Mouse (Mus musculus) embryonic facial prominence, embryonic 15.5 days (tissue): ENCODE results near the gene Gm49355. TPM values are rescaled to one million over a fixed set of nuclear protein-coding genes. Genes with fewer than 3 reads are reported as not detected.
"Not testable (repeated sequence)": the region's sequence is repeated elsewhere in the genome, so short reads cannot be mapped to it uniquely, and the experiment has no call there.

ENCODE experiments used
- ATAC-seq: fragments of 200-750 bp; cut with Nextera tagmentation; 2 replicates; pipeline ENCODE4 v1.8.0; 2017; ENCODE audit warnings: low read depth, moderate TSS enrichment; ENCODE audit not compliant: insufficient number of reproducible peaks, low FRiP score, low TSS enrichment
- H3K27ac ChIP-seq: fragments of 300-500 bp; sonication (generic); replicated peaks from 2 replicates; pipeline ENCODE4 v1.5.1; 2015; ENCODE audit warnings: mild to moderate bottlenecking, inconsistent platforms
- H3K27me3 ChIP-seq: fragments of 300-500 bp; sonication (generic); 2 replicates; pipeline ENCODE4 v1.6.1; 2015; ENCODE audit warnings: inconsistent platforms
- H3K36me3 ChIP-seq: fragments of 300-500 bp; sonication (generic); 2 replicates; pipeline ENCODE4 v1.6.1; 2015; ENCODE audit warnings: mild to moderate bottlenecking, inconsistent platforms
- H3K4me1 ChIP-seq: fragments of 300-500 bp; sonication (generic); 2 replicates; pipeline ENCODE4 v1.6.1; 2015; ENCODE audit warnings: inconsistent platforms
- H3K4me2 ChIP-seq: fragments of 300-500 bp; sonication (generic); replicated peaks from 2 replicates; pipeline ENCODE4 v1.6.1; 2015; ENCODE audit warnings: mild to moderate bottlenecking, inconsistent platforms
- H3K4me3 ChIP-seq: fragments of 300-500 bp; sonication (generic); replicated peaks from 2 replicates; pipeline ENCODE4 v1.5.1; 2015; ENCODE audit warnings: mild to moderate bottlenecking, inconsistent platforms
- H3K9ac ChIP-seq: fragments of 300-500 bp; sonication (generic); 2 replicates; pipeline ENCODE4 v1.6.1; 2015; ENCODE audit warnings: inconsistent platforms
- H3K9me3 ChIP-seq: fragments of 300-500 bp; sonication (generic); replicated peaks from 2 replicates; pipeline ENCODE4 v1.6.1; 2016; ENCODE audit warnings: inconsistent platforms
- WGBS: fragments of 180-500 bp; shearing (Covaris S2); methylation state at CpG from one replicate; pipeline ENCODE4 v1.1.7; 2015; 5-methylcytosine and 5-hydroxymethylcytosine counted together
- polyA plus RNA-seq: library from polyadenylated mRNA; unstranded; fragments of >200 nt; fragmentation: Nextera tagmentation; extraction: Ambion mirVana; gene quantifications from 2 replicates; pipeline ENCODE4 v1.2.1, GENCODE M21; 2015

The Gm49355 gene
- 0.26 and 0.35 TPM in 2 replicates for polyA plus RNA-seq

DNA sequence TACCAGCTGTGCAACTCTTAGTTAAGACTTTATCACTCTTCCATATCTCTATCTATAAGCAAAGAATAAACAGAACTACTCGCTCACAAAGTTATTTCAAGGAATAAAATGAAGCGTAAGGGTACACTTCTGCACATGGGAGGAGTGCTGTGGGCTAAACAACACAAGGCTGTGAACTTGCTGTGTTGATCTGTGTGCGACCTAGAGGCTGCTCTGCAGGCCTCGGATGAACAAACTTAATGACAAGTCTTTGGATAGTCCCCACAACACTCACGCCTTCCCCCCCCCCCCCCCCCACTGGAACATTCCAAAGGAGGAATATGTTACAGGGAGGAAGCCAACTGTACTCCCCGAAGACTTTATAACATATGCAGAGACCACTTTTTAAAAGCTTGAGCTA is at the start of gene Gm49355:
Gm49355 (plus strand) TSS at position 336 of the 400 bp plus-strand sequence.
- H3K9me3 ChIP-seq: no peaks in the 10 kb centered on the region
- H3K9ac ChIP-seq: peak within 1 kb of the TSS; percentile 73
- peak within 1 kb of the TSS; percentile 91 for H3K27ac ChIP-seq
- 0 out of 2 replicates have a peak, but pooled peaks have one; percentile 3 for ATAC-seq
- WGBS: 80% methylated on average over 6 of the region's 6 CpGs
- H3K36me3 ChIP-seq: 0 out of 2 replicates have a peak, but pooled peaks cover 3% of the 10 kb centered on the region
- H3K4me1 ChIP-seq: no peaks in the 10 kb centered on the region
- peak within 1 kb of the TSS; percentile 65 for H3K4me2 ChIP-seq
- H3K27me3 ChIP-seq: no peaks in the 10 kb centered on the region
- peak within 1 kb of the TSS; percentile 69 for H3K4me3 ChIP-seq

DNA sequence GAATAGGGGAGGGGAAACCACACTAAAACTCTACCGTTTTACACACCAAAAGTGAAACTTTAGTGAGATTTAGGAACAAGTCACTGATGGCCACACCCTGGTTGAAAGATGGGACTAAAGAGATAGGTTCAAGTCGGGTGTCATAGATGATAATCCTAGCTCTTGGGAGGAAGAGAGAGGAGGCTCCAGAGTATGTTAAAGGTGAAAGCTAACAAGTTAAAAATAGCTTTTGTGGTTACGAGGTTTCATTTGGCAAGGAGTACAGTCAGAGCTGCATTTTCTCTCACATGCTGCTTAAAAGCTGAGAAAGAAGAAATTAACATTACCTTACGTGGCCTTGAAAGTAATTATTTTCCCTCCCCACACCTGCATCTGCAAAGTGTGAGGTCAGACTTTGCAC is 40.0 kb upstream of the Gm49355 start:
- Histone ChIP-seq H3K27ac (no peak overlapping the region), H3K4me3 (no peak overlapping the region), H3K9me3 (no peaks in the 10 kb centered on the region), H3K4me1 (no peaks in the 10 kb centered on the region), H3K9ac (no peak overlapping the region), H3K27me3 (no peaks in the 10 kb centered on the region), H3K36me3 (no peaks in the 10 kb centered on the region), H3K4me2 (no peak overlapping the region)
- ATAC-seq: no peak
- 74% methylated on average over 4 of the region's 4 CpGs for WGBS

DNA sequence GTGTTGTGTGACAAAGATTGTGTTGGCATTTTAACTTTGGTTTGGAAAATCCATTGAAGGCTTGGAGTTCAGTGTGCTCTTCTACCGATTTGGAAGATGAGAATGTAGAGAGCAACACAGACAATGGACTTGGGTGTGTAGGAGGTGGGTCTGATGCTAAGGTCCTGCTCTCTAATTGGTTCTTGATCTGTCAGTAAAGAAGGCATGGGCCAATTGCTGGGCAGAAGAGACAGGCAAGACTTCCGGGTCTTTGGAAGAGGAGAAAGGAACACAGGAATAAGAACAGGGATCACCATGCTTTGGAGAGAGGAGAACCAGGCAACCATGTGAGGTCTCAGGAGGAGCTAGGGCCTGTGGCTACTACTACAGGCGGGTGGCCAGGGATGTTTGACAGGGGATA is 7.7 kb upstream of the Gm49355 start:
- Histone ChIP-seq H3K9ac (no peak overlapping the region), H3K27ac (no peak overlapping the region), H3K4me2 (no peak overlapping the region), H3K27me3 (no peaks in the 10 kb centered on the region), H3K36me3 (no peaks in the 10 kb centered on the region), H3K9me3 (no peaks in the 10 kb centered on the region), H3K4me1 (no peaks in the 10 kb centered on the region), H3K4me3 (no peak overlapping the region)
- 65% methylated on average over 3 of the region's 3 CpGs for WGBS
- ATAC-seq: no peak

DNA sequence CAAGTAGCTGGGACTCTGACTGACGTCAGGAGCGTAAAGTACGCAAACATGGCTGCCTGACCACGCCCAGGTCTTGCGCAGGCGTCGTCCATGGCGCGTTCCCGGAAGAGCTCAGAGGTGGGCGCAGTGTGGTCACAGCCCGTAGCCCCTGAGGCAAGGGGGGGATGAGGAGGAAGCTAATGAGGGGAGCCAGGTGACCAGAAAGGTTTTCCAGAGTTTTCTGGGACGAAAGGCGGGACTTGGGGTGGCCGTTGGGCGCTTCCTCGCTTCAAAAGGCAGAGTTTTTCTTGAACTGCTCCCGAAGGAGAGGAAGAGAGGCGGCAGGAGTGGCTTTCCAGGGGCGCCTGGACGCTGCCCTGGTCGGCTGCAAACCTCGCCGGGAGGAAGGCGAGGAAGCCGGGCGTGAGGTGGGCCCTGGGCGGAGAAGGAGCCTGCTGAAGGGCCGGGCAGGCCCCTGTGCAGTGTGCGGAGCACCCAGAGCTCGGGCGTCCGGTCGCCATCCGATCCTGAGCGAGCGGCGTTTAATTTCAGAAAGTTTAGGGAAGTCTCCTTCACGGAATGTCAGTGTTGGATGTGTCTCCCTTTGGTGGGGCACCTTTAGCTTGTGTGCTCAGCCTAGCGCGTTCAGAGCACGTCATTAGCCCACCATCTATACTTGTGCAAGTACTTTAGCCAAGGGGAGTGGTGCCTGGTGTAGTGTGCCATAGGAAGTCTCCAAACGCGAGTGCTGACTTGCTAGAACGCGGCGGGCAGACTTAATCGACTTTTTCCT is 551 bp downstream of the Gm49355 start, which contains the start of gene 3830406C13Rik:
3830406C13Rik (plus strand) TSS at position 33 of the 772 bp plus-strand sequence.
- Histone ChIP-seq H3K9ac (peak within 1 kb of the TSS; percentile 73), H3K4me3 (peak within 1 kb of the TSS; percentile 69), H3K9me3 (no peaks in the 10 kb centered on the region), H3K4me1 (no peaks in the 10 kb centered on the region), H3K27ac (peak within 1 kb of the TSS; percentile 91), H3K27me3 (no peaks in the 10 kb centered on the region), H3K36me3 (0 out of 2 replicates have a peak, but pooled peaks cover 3% of the 10 kb centered on the region), H3K4me2 (peak within 1 kb of the TSS; percentile 65)
- under 1% methylated on average over 48 of the region's 48 CpGs for WGBS
- ATAC-seq: peak; percentile 94

DNA sequence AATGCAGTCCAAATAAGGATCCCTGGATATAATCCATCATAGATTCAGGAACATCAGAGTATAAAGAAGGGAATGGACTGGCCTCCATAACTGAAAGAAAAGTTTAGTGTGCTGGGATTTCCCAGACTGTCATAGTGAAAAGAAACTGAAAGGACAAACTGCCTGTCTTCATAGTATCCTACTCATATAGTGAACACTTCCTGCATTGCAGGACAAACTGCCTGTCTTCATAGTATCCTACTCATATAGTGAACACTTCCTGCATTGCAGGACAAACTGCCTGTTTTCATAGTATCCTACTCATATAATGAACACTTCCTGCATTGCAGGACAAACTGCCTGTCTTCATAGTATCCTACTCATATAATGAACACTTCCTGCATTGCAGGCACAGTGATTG is 6.0 kb downstream of the Gm49355 start:
- not testable (repeated sequence) for H3K27me3 ChIP-seq, H3K4me2 ChIP-seq, ATAC-seq, H3K36me3 ChIP-seq, H3K4me1 ChIP-seq, H3K27ac ChIP-seq, H3K4me3 ChIP-seq, H3K9ac ChIP-seq, H3K9me3 ChIP-seq

DNA sequence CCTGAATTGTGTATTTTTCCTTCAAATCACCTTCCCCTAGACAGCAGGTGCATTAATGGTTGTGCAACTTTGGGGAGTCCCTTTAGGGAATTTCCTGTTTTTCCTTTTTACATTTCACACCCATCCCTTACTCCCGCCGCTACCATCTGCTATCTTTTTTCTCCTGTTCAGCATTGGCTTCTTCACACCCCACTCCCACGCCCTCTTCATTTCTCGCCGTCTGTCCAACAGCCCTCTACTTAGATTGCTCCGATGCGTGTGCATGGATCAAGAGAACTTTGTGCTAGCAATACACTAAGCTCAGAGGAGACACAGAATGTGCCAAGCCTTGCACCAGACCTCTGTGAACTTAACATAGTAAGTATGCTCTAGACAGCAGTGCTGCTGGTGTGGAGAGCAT is 12.6 kb downstream of the Gm49355 start:
- no peak overlapping the region for H3K9ac ChIP-seq
- WGBS: 88% methylated on average over 7 of the region's 7 CpGs
- peaks cover 8% of the 10 kb centered on the region; the same call in 1 of the 2 replicates for H3K36me3 ChIP-seq
- no peaks in the 10 kb centered on the region for H3K27me3 ChIP-seq
- no peak overlapping the region for H3K27ac ChIP-seq
- H3K4me3 ChIP-seq: no peak overlapping the region
- no peak overlapping the region for H3K4me2 ChIP-seq
- H3K4me1 ChIP-seq: no peaks in the 10 kb centered on the region
- no peaks in the 10 kb centered on the region for H3K9me3 ChIP-seq
- ATAC-seq: no peak

DNA sequence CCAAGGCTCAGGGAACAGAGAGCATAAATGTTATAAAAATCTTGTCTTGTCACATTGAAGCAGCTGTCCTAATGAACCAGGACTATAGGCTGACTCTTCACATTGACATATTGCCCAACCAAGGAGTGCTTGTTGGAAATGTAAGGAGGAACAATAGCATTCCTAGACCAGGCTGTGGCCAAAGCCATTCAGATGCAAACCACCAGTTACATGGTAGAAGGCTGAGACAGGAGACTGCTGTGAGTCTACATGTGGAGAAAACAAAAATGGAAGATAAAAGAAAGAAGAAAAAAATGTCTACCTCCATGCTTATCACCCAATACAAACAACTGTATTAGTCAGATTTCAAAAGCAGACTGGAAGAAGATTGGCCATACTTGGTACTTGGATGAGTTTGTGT is 15.4 kb downstream of the Gm49355 start:
- H3K4me1 ChIP-seq: no peaks in the 10 kb centered on the region
- H3K27me3 ChIP-seq: no peaks in the 10 kb centered on the region
- peaks cover 8% of the 10 kb centered on the region; the same call in 1 of the 2 replicates for H3K36me3 ChIP-seq
- H3K27ac ChIP-seq: no peak overlapping the region
- no peak for ATAC-seq
- no peaks in the 10 kb centered on the region for H3K9me3 ChIP-seq
- H3K4me3 ChIP-seq: no peak overlapping the region
- H3K9ac ChIP-seq: no peak overlapping the region
- H3K4me2 ChIP-seq: no peak overlapping the region

DNA sequence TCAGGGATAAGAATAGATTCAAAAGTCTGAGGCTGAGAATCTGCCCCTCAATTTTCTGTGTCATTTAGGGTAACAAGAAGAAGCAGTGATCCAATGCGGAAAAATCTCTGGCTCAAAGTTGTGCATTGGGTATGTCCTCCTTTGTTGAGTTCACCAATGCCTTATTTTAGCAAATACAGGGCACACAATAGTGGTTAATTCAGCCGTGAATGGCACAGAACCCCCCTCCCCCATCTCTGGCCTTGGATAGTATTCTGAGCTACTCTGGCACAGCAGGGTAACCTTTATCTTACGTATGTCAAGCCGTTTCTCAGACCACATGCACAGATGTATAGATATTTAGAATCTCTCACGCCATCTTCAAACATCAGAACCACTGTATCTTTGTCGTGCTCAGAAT is 15.9 kb downstream of the Gm49355 start:
- no peak for ATAC-seq
- WGBS: 83% methylated on average over 6 of the region's 6 CpGs

DNA sequence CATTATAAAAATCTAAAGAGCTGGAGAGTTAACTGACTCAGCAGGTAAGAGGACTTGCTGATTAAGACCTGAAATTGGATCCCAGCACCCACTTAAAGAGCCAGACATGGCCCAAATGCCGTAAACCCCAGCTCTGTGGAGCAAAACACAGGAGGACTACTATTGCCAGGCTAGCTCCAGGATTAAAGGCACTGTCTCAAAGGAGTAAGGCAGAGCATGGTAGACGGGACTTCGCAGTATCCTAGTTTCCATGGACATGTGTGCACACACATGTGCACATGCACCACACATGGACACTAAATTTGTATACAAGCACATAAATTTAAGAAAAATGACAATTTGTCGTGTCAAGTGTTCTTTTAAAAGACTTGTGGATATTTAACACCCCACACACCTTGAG is 16.5 kb downstream of the Gm49355 start:
- no peak for ATAC-seq
- no peaks in the 10 kb centered on the region for H3K9me3 ChIP-seq
- H3K36me3 ChIP-seq: peaks cover 7% of the 10 kb centered on the region; the same call in 1 of the 2 replicates
- H3K4me3 ChIP-seq: no peak overlapping the region
- WGBS: 68% methylated on average over 4 of the region's 4 CpGs
- H3K27me3 ChIP-seq: no peaks in the 10 kb centered on the region
- H3K4me1 ChIP-seq: no peaks in the 10 kb centered on the region
- no peak overlapping the region for H3K9ac ChIP-seq
- H3K4me2 ChIP-seq: no peak overlapping the region
- H3K27ac ChIP-seq: no peak overlapping the region

More for the DNA sequence above, 15.9 kb downstream of the Gm49355 start:
- no peaks in the 10 kb centered on the region for H3K27me3 ChIP-seq
- no peak overlapping the region for H3K27ac ChIP-seq
- no peak overlapping the region for H3K9ac ChIP-seq
- no peaks in the 10 kb centered on the region for H3K4me1 ChIP-seq
- no peak overlapping the region for H3K4me2 ChIP-seq
- no peak overlapping the region for H3K4me3 ChIP-seq
- H3K9me3 ChIP-seq: no peaks in the 10 kb centered on the region
- H3K36me3 ChIP-seq: peaks cover 8% of the 10 kb centered on the region; the same call in 1 of the 2 replicates

DNA sequence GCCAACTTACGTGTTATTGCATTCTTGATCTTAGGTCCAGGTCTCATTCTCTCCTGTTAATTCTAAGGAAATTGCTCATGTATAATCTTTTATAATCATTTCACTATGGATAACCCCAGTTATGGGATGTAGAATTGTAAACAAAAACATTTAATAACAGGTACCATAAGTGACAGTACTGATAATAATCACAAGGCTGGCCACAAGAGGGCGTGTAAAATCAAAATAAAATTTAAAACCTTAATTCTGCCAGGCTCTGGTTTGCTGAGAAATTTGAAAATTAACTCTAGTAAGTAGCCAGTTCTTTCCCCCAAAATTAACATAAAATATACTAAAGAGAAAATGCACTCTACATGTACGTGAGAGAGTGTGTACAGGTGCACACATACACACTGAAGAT is 16.9 kb downstream of the Gm49355 start:
- WGBS: 63% methylated on average over 3 of the region's 3 CpGs
- no peaks in the 10 kb centered on the region for H3K4me1 ChIP-seq
- no peaks in the 10 kb centered on the region for H3K9me3 ChIP-seq
- H3K9ac ChIP-seq: no peak overlapping the region
- H3K27ac ChIP-seq: no peak overlapping the region
- H3K4me2 ChIP-seq: no peak overlapping the region
- H3K4me3 ChIP-seq: no peak overlapping the region
- peaks cover 5% of the 10 kb centered on the region; the same call in 1 of the 2 replicates for H3K36me3 ChIP-seq
- no peak for ATAC-seq
- no peaks in the 10 kb centered on the region for H3K27me3 ChIP-seq

DNA sequence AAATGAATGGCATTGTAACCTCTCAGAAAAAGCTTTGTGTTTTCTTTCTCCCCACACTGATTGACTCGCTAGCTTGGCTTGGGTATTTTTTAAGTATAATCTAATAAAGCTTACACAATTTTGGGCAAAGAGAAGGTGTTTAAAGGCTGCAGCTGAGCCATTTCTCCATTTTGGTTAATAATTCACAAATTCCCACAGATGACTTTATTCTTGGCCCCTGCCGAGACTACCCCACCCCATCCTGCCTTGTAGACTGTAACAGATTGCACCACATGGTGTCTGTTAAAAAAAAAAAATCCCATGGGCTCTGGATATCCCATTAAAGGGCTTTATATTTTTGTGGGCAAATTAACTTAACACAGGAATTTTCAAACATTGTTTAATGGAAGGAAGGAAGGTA is 19.3 kb downstream of the Gm49355 start:
- no peak overlapping the region for H3K9ac ChIP-seq
- no peaks in the 10 kb centered on the region for H3K27me3 ChIP-seq
- ATAC-seq: no peak
- no peak overlapping the region for H3K4me3 ChIP-seq
- no peak overlapping the region for H3K27ac ChIP-seq
- 0 out of 2 replicates have a peak, but pooled peaks cover under 1% of the 10 kb centered on the region for H3K36me3 ChIP-seq
- H3K4me2 ChIP-seq: no peak overlapping the region
- no peaks in the 10 kb centered on the region for H3K9me3 ChIP-seq
- 63% methylated on average over 2 of the region's 2 CpGs for WGBS
- no peaks in the 10 kb centered on the region for H3K4me1 ChIP-seq

DNA sequence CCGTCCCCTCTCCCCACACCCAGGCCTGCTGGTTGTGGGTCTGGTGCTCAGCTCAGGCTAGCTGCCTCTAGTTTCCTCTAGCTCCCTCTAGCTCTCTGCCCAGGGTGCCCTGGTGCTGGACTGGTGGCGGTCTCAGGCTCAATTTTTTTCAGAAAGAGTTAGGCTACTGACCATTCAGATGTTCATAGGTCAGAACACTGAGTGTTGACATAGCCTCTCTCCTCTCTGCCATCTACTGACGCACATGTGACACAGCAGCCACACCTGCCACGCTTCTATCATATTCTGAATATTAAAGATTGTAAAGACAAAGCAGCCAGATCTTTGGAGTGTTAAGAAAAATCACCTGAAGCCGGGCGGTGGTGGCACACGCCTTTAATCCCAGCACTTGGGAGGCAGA is 49.8 kb downstream of the Gm49355 start:
- Histone ChIP-seq H3K9ac (no peak overlapping the region), H3K4me3 (no peak overlapping the region), H3K27ac (no peak overlapping the region), H3K4me1 (no peaks in the 10 kb centered on the region), H3K4me2 (no peak overlapping the region), H3K9me3 (no peaks in the 10 kb centered on the region), H3K27me3 (peaks cover 45% of the 10 kb centered on the region), H3K36me3 (no peaks in the 10 kb centered on the region)
- no peak for ATAC-seq
- 74% methylated on average over 7 of the region's 7 CpGs for WGBS
